Mouse (Mus musculus) hindbrain, embryonic 10.5 days (tissue): ENCODE results near the gene Clec4n. TPM values are rescaled to one million over a fixed set of nuclear protein-coding genes. Genes with fewer than 3 reads are reported as not detected.

ENCODE experiments used
- polyA plus RNA-seq: library from polyadenylated mRNA; unstranded; fragments of >200 nt; fragmentation: Nextera tagmentation; extraction: Ambion mirVana; gene quantifications from 2 replicates; pipeline ENCODE4 v1.2.1, GENCODE M21; 2016

The Clec4n gene
- polyA plus RNA-seq, 1 experiment from 2014 or later = 0.18 TPM

Other genes with a start within 250 kb of the Clec4n start
- gene Clec4a4, start 239.5 kb upstream of the Clec4n start, polyA plus RNA-seq = not detected in 2 replicates
- gene Clec4b1, start 179.9 kb upstream of the Clec4n start, polyA plus RNA-seq = not detected in 2 replicates
- gene Clec4a2, start 123.4 kb upstream of the Clec4n start, polyA plus RNA-seq = 0.42 and 0.98 TPM in 2 replicates
- gene Clec4b2, start 57.0 kb upstream of the Clec4n start, polyA plus RNA-seq = not detected in 2 replicates
- not detected in 2 replicates for gene Clec4d, start 32.3 kb downstream of the Clec4n start, polyA plus RNA-seq
- not detected in 2 replicates for gene Clec4e, start 60.0 kb downstream of the Clec4n start, polyA plus RNA-seq
- gene Vmn2r19, start 78.5 kb downstream of the Clec4n start, polyA plus RNA-seq = not detected in 2 replicates
- gene Vmn2r20, start 188.3 kb downstream of the Clec4n start, polyA plus RNA-seq = not detected in 2 replicates